24 mouse cellular contexts compared by ENCODE assay signal in genomic region chr7:129528263-129528662, GRCm38 (mm10).
DNase-seq lines count a peak whose midpoint lies in the region; ATAC-seq and TF ChIP-seq lines count a peak whose summit lies in the region.
"Had no signal": no experiment of that assay in that cellular context is flagged by ENCODE, and none has a peak within 500 bp of the region (broad histone marks: within the 10 kb centered on the region; RNA-seq: fewer than 3 reads in every experiment).

No protein-coding gene starts in this region.

- no peak overlapping the region for H3K27ac ChIP-seq in liver, adult 2 months (replicated peaks; ENCODE audit: insufficient read depth, low read depth, low read length)
- H3K27ac ChIP-seq in liver, postnatal 0 days (ENCODE audit: low read depth), result no peak overlapping the region
- H3K27ac ChIP-seq in CH12.LX (ENCODE audit: insufficient read depth, low read depth), result peak overlapping the region; percentile 15; the same call in 1 of the 2 replicates
- H3K27ac ChIP-seq: embryonic facial prominence, embryonic 10.5 days; embryonic facial prominence, embryonic 13.5 days; forebrain, embryonic 12.5 days; forebrain, embryonic 15.5 days; heart, embryonic 13.5 days; hindbrain, embryonic 12.5 days; hindbrain, embryonic 15.5 days had no signal

- DNase-seq in liver, adult 2 months (ENCODE audit: extremely low read depth, low read depth, low spot score), result peak; percentile 33
- DNase-seq in liver, postnatal 0 days, result no peak
- DNase-seq in CH12.LX (ENCODE audit: extremely low read depth), result peak; percentile 9
- no peak for DNase-seq in cerebellum, adult 11 months
- DNase-seq: adrenal gland, postnatal 14 days; cerebellum, adult 8-10 months; cerebellum, postnatal 10 days; cerebellum, postnatal 36 days; embryo, embryonic 11 days; gastrocnemius, postnatal 25 days; heart, postnatal 14 days had no signal

- H3K79me2 ChIP-seq in liver, adult 2 months (ENCODE audit: control insufficient read depth, insufficient read depth, low read length), result no peaks in the 10 kb centered on the region
- no peaks in the 10 kb centered on the region for H3K79me2 ChIP-seq in CH12.LX (replicated peaks; ENCODE audit: control insufficient read depth, extremely low read depth, insufficient read depth, poor library complexity, severe bottlenecking)

- H3K9ac ChIP-seq in liver, adult 2 months (ENCODE audit: low read depth, low read length), result no peak overlapping the region
- no peak overlapping the region for H3K9ac ChIP-seq in liver, postnatal 0 days (replicated peaks)
- no peak overlapping the region; the same call in 1 of the 2 replicates for H3K9ac ChIP-seq in CH12.LX (ENCODE audit: insufficient read depth, low read depth)
- H3K9ac ChIP-seq: embryonic facial prominence, embryonic 13.5 days; forebrain, embryonic 12.5 days; forebrain, embryonic 15.5 days; heart, embryonic 13.5 days; hindbrain, embryonic 12.5 days; hindbrain, embryonic 15.5 days had no signal

- 52% methylated on average over 6 of the region's 6 CpGs for WGBS in liver, adult 2 months
- WGBS in liver, postnatal 0 days (ENCODE audit: insufficient replicate concordance), result 25% methylated on average over 6 of the region's 6 CpGs

- peaks cover 3% of the 10 kb centered on the region; the same call in 1 of the 2 replicates for H3K4me1 ChIP-seq in liver, adult 2 months (ENCODE audit: control insufficient read depth, insufficient read depth, low read length)
- H3K4me1 ChIP-seq in liver, postnatal 0 days (ENCODE audit: insufficient read depth), result no peaks in the 10 kb centered on the region
- H3K4me1 ChIP-seq in CH12.LX (ENCODE audit: control insufficient read depth in 1 of 2, insufficient read depth in 2 of 2), result peaks cover 4 to 8% of the 10 kb centered on the region in 2 experiments; a peak in 1 of 4 replicates
- H3K4me1 ChIP-seq: embryonic facial prominence, embryonic 10.5 days; embryonic facial prominence, embryonic 13.5 days; forebrain, embryonic 12.5 days; forebrain, embryonic 15.5 days; heart, embryonic 13.5 days; hindbrain, embryonic 12.5 days; hindbrain, embryonic 15.5 days had no signal

- no peak for ATAC-seq in liver, postnatal 0 days
- peak; percentile 27; the same call in 1 of the 2 replicates for ATAC-seq in granulocyte monocyte progenitor cell, adult 5-6 weeks (replicated peaks; ENCODE audit: poor library complexity, severe bottlenecking)
- no peak for ATAC-seq in monocyte, adult 5-6 weeks (replicated peaks; ENCODE audit: insufficient number of reproducible peaks, low FRiP score, low TSS enrichment, poor library complexity, severe bottlenecking)
- ATAC-seq: forebrain, embryonic 15.5 days; intestine, postnatal 0 days; Patski had no signal

- TF ChIP-seq POLR2A in liver, adult 2 months (IDR thresholded peaks at IDR 0.05; ENCODE audit: extremely low read depth, insufficient read depth, low read length), result no peak
- TF ChIP-seq POLR2A in CH12.LX (IDR thresholded peaks at IDR 0.05; ENCODE audit: low read depth, low read length), result no peak

- no peak overlapping the region for H3K4me2 ChIP-seq in liver, postnatal 0 days (ENCODE audit: low read depth, low read length)
- peak overlapping the region; percentile 63; the same call in 1 of the 2 replicates for H3K4me2 ChIP-seq in CH12.LX (ENCODE audit: insufficient read depth, low read depth, poor library complexity, severe bottlenecking)
- H3K4me2 ChIP-seq: embryonic facial prominence, embryonic 13.5 days; forebrain, embryonic 12.5 days; forebrain, embryonic 15.5 days; heart, embryonic 13.5 days; hindbrain, embryonic 12.5 days; hindbrain, embryonic 15.5 days had no signal

- no peaks in the 10 kb centered on the region for H3K36me3 ChIP-seq in liver, adult 2 months (ENCODE audit: control insufficient read depth, insufficient read depth, low read length)
- H3K36me3 ChIP-seq in liver, postnatal 0 days (replicated peaks; ENCODE audit: insufficient read depth, low read length), result no peaks in the 10 kb centered on the region
- H3K36me3 ChIP-seq in CH12.LX (replicated peaks in 1 of 2; ENCODE audit: control insufficient read depth in 1 of 2, insufficient read depth in 1 of 2, low read length in 1 of 2), result no peaks in the 10 kb centered on the region
- H3K36me3 ChIP-seq: embryonic facial prominence, embryonic 10.5 days; embryonic facial prominence, embryonic 13.5 days; forebrain, embryonic 12.5 days; forebrain, embryonic 15.5 days; G1E; heart, embryonic 13.5 days; hindbrain, embryonic 12.5 days; hindbrain, embryonic 15.5 days had no signal

- TF ChIP-seq CTCF in liver, adult 2 months (IDR thresholded peaks at IDR 0.05; ENCODE audit: low read depth, low read length), result no peak
- TF ChIP-seq CTCF in liver, postnatal 0 days (IDR thresholded peaks at IDR 0.05; ENCODE audit: low read depth), result no peak
- no peak for TF ChIP-seq CTCF in CH12.LX (conservative IDR thresholded peaks at IDR 0.05 in 1 of 2, IDR thresholded peaks at IDR 0.05 in 1 of 2; ENCODE audit: low read depth in 2 of 2, low read length in 2 of 2)

- no peaks in the 10 kb centered on the region for H3K27me3 ChIP-seq in liver, adult 2 months (ENCODE audit: control insufficient read depth, insufficient read depth, low read length)
- no peaks in the 10 kb centered on the region for H3K27me3 ChIP-seq in liver, postnatal 0 days (ENCODE audit: insufficient read depth, low read length)
- H3K27me3 ChIP-seq in CH12.LX (replicated peaks), result peaks cover 72% of the 10 kb centered on the region
- H3K27me3 ChIP-seq: embryonic facial prominence, embryonic 13.5 days; forebrain, embryonic 12.5 days; forebrain, embryonic 15.5 days; heart, embryonic 13.5 days; hindbrain, embryonic 12.5 days; hindbrain, embryonic 15.5 days; Patski had no signal

- dilution Hi-C loops in CH12.LX (cut with MboI; ENCODE audit: extremely low pct_ligation_motif_present, extremely low pct_unique_long_range_greater_than_20kb, low sequenced_read_pairs), result no loop called here

- no peak for TF ChIP-seq EP300 in liver, postnatal 0 days (IDR thresholded peaks at IDR 0.05; ENCODE audit: low read depth)
- no peak for TF ChIP-seq EP300 in CH12.LX (IDR thresholded peaks at IDR 0.05; ENCODE audit: low read length)

- H3K9me3 ChIP-seq in liver, postnatal 0 days (ENCODE audit: low read length), result no peaks in the 10 kb centered on the region
- no peaks in the 10 kb centered on the region for H3K9me3 ChIP-seq in CH12.LX (replicated peaks; ENCODE audit: low read length)
- H3K9me3 ChIP-seq: embryonic facial prominence, embryonic 10.5 days; embryonic facial prominence, embryonic 13.5 days; forebrain, embryonic 12.5 days; forebrain, embryonic 15.5 days; heart, embryonic 13.5 days; hindbrain, embryonic 12.5 days; hindbrain, embryonic 15.5 days had no signal

- in situ Hi-C loops in CH12.LX (cut with MboI; ENCODE audit: low pct_ligation_motif_present, low pct_unique_long_range_greater_than_20kb, low sequenced_read_pairs), result no loop called here

- TF ChIP-seq RAD21 in CH12.LX (IDR thresholded peaks at IDR 0.05; ENCODE audit: low read depth, low read length), result no peak

- no peak overlapping the region for H3K4me3 ChIP-seq in liver, adult 2 months (ENCODE audit: insufficient read depth, low read depth, low read length)
- H3K4me3 ChIP-seq in liver, postnatal 0 days (ENCODE audit: low read depth, low read length), result no peak overlapping the region
- H3K4me3 ChIP-seq in CH12.LX (replicated peaks in 1 of 3; ENCODE audit: low read depth in 2 of 3, low read length in 2 of 3, poor library complexity in 1 of 3), result no peak overlapping the region
- H3K4me3 ChIP-seq: embryonic facial prominence, embryonic 10.5 days; embryonic facial prominence, embryonic 13.5 days; erythroblast, embryonic 14.5 days; forebrain, embryonic 12.5 days; forebrain, embryonic 15.5 days; heart, embryonic 13.5 days; hindbrain, embryonic 12.5 days; hindbrain, embryonic 15.5 days had no signal

TF ChIP-seq in CH12.LX, 34 proteins besides CTCF, POLR2A, EP300 and RAD21:
- TF ChIP-seq MYC (IDR thresholded peaks at IDR 0.05; ENCODE audit: low read depth, low read length), result 0 out of 2 replicates have a peak, but pooled peaks have one; percentile 3
- peak; percentile 61 for TF ChIP-seq MAX (IDR thresholded peaks at IDR 0.05; ENCODE audit: low read length)
- TF ChIP-seq ELF1 (IDR thresholded peaks at IDR 0.05; ENCODE audit: low read depth, low read length), result no peak
- no peak for TF ChIP-seq PAX5 (IDR thresholded peaks at IDR 0.05; ENCODE audit: low read length)

Comparison
In these comparisons a context has a peak if more than half of its experiments do, and no peak if none do; other contexts are left out.
1. DNase-seq: peak in liver, adult 2 months (single experiment) and CH12.LX (single experiment); none in liver, postnatal 0 days (single experiment) and cerebellum, adult 11 months (single experiment).